Mouse (Mus musculus) fibroblast of lung, adult 2 months (primary cell): Measurements from ENCODE around the gene Rora.

Experiments
- DNase-seq: peaks from one replicate; pipeline ENCODE4 v3.0.0-alpha.2; 2011; ENCODE audit warnings: low read depth

The Rora gene

GRCm38 (mm10) chr9:68760876-68761275 is 107.3 kb downstream of the Rora start:
- no peak for DNase-seq

GRCm38 (mm10) chr9:68761672-68762071 is 108.1 kb downstream of the Rora start:
- DNase-seq = no peak

- DNase-seq = no peak
These were observed 112.0 kb downstream of the Rora start for GRCm38 (mm10) chr9:68765595-68765994.

- no peak for DNase-seq
These were observed 116.1 kb downstream of the Rora start for GRCm38 (mm10) chr9:68769638-68770037.

GRCm38 (mm10) chr9:68771383-68771782 is 117.8 kb downstream of the Rora start:
- DNase-seq = no peak

- no peak for DNase-seq
These were observed 120.2 kb downstream of the Rora start for GRCm38 (mm10) chr9:68773770-68774169.

- DNase-seq = no peak
These were observed 128.4 kb downstream of the Rora start for GRCm38 (mm10) chr9:68782011-68782410.

- peak; percentile 70 for DNase-seq
These were observed 129.0 kb downstream of the Rora start for GRCm38 (mm10) chr9:68782604-68783003.

- no peak for DNase-seq
These were observed 129.7 kb downstream of the Rora start for GRCm38 (mm10) chr9:68783246-68783645.

- DNase-seq = no peak
These were observed 133.2 kb downstream of the Rora start for GRCm38 (mm10) chr9:68786614-68787293.

GRCm38 (mm10) chr9:68787665-68788064 is 134.1 kb downstream of the Rora start:
- no peak for DNase-seq

- no peak for DNase-seq
These were observed 137.3 kb downstream of the Rora start for GRCm38 (mm10) chr9:68790922-68791321.

- DNase-seq = no peak
These were observed 138.5 kb downstream of the Rora start for GRCm38 (mm10) chr9:68791982-68792540.

GRCm38 (mm10) chr9:68795314-68795713 is 141.7 kb downstream of the Rora start:
- no peak for DNase-seq

GRCm38 (mm10) chr9:68798221-68798620 is 144.6 kb downstream of the Rora start:
- no peak for DNase-seq

- no peak for DNase-seq
These were observed 145.5 kb downstream of the Rora start for GRCm38 (mm10) chr9:68799065-68799464.

- DNase-seq = no peak
These were observed 150.6 kb downstream of the Rora start for GRCm38 (mm10) chr9:68804229-68804628.

GRCm38 (mm10) chr9:68805776-68806175 is 152.2 kb downstream of the Rora start:
- no peak for DNase-seq

- DNase-seq = no peak
These were observed 154.1 kb downstream of the Rora start for GRCm38 (mm10) chr9:68807735-68808134.

- no peak for DNase-seq
These were observed 155.9 kb downstream of the Rora start for GRCm38 (mm10) chr9:68809536-68809935.

GRCm38 (mm10) chr9:68814723-68815122 is 161.1 kb downstream of the Rora start:
- DNase-seq = no peak

- no peak for DNase-seq
These were observed 162.3 kb downstream of the Rora start for GRCm38 (mm10) chr9:68815877-68816276.

- DNase-seq = no peak
These were observed 166.4 kb downstream of the Rora start for GRCm38 (mm10) chr9:68820036-68820435.

GRCm38 (mm10) chr9:68820478-68820877 is 166.9 kb downstream of the Rora start:
- no peak for DNase-seq
